14 mouse cellular contexts compared by ENCODE assay signal in genomic region chr11:118748622-118749021, GRCm38 (mm10).
DNase-seq lines count a peak whose midpoint lies in the region; ATAC-seq and TF ChIP-seq lines count a peak whose summit lies in the region.
"Had no signal": no experiment of that assay in that cellular context is flagged by ENCODE, and none has a peak within 500 bp of the region (broad histone marks: within the 10 kb centered on the region; RNA-seq: fewer than 3 reads in every experiment).

No protein-coding gene starts in this region.

- no peaks in the 10 kb centered on the region for H3K9me3 ChIP-seq in heart, postnatal 0 days (replicated peaks; ENCODE audit: control insufficient read depth, low read length)
- no peaks in the 10 kb centered on the region for H3K9me3 ChIP-seq in kidney, embryonic 15.5 days (replicated peaks)
- H3K9me3 ChIP-seq: embryonic facial prominence, embryonic 13.5 days; liver, embryonic 12.5 days had no signal

- H3K36me3 ChIP-seq in heart, postnatal 0 days (replicated peaks; ENCODE audit: control insufficient read depth, insufficient read depth, low read length) = no peaks in the 10 kb centered on the region
- no peaks in the 10 kb centered on the region for H3K36me3 ChIP-seq in kidney, embryonic 15.5 days
- H3K36me3 ChIP-seq: embryonic facial prominence, embryonic 13.5 days; liver, embryonic 12.5 days had no signal

- WGBS in heart, postnatal 0 days = 17% methylated on average over 10 of the region's 10 CpGs
- 66% methylated on average over 10 of the region's 10 CpGs for WGBS in kidney, embryonic 15.5 days

- H3K27me3 ChIP-seq in heart, postnatal 0 days (ENCODE audit: control insufficient read depth, insufficient read depth, low read length) = peaks cover 28% of the 10 kb centered on the region
- H3K27me3 ChIP-seq in kidney, embryonic 15.5 days = peaks cover 68% of the 10 kb centered on the region

- peaks cover 11% of the 10 kb centered on the region; the same call in 1 of the 2 replicates for H3K4me1 ChIP-seq in heart, postnatal 0 days (ENCODE audit: control insufficient read depth, insufficient read depth)
- peaks cover 14% of the 10 kb centered on the region for H3K4me1 ChIP-seq in kidney, embryonic 15.5 days

- no peak overlapping the region for H3K4me3 ChIP-seq in heart, postnatal 0 days (ENCODE audit: low read depth, low read length)
- no peak overlapping the region for H3K4me3 ChIP-seq in kidney, embryonic 15.5 days (replicated peaks)
- H3K4me3 ChIP-seq: embryonic facial prominence, embryonic 13.5 days; liver, embryonic 12.5 days had no signal

- peak; percentile 80 for DNase-seq in heart, postnatal 0 days (ENCODE audit: low spot score)
- no peak for DNase-seq in heart, postnatal 25 days (ENCODE audit: low spot score)
- peak; percentile 77 for DNase-seq in brain, adult 2 months (ENCODE audit: low read depth, low spot score)
- peak; percentile 75 for DNase-seq in heart, postnatal 4 days
- DNase-seq in adrenal gland, adult 2 months = no peak
- DNase-seq: kidney, postnatal 25 days; lung, postnatal 10 days; midbrain, embryonic 14.5 days had no signal

- no peak overlapping the region for H3K9ac ChIP-seq in heart, postnatal 0 days (replicated peaks; ENCODE audit: low read depth, low read length)
- H3K9ac ChIP-seq in kidney, embryonic 15.5 days = no peak overlapping the region
- H3K9ac ChIP-seq: embryonic facial prominence, embryonic 13.5 days; liver, embryonic 12.5 days had no signal

- no peak overlapping the region for H3K27ac ChIP-seq in heart, postnatal 0 days (ENCODE audit: low read depth)
- H3K27ac ChIP-seq in kidney, embryonic 15.5 days = no peak overlapping the region
- H3K27ac ChIP-seq: embryonic facial prominence, embryonic 13.5 days; liver, embryonic 12.5 days had no signal

- peak; percentile 97 for TF ChIP-seq EP300 in heart, postnatal 0 days (IDR thresholded peaks at IDR 0.05; ENCODE audit: low read depth)

- H3K4me2 ChIP-seq in heart, postnatal 0 days (ENCODE audit: low read depth, low read length) = no peak overlapping the region
- H3K4me2 ChIP-seq in kidney, embryonic 15.5 days = no peak overlapping the region
- H3K4me2 ChIP-seq: embryonic facial prominence, embryonic 13.5 days; liver, embryonic 12.5 days had no signal

- no peak for TF ChIP-seq CTCF in heart, postnatal 0 days (IDR thresholded peaks at IDR 0.05; ENCODE audit: low read depth)

- peak; percentile 89 for ATAC-seq in heart, postnatal 0 days (ENCODE audit: insufficient read depth, low read depth)
- peak; percentile 41 for ATAC-seq in CD4-positive, CD25-positive, alpha-beta regulatory T cell, adult 4 months
- ATAC-seq in megakaryocyte-erythroid progenitor cell, adult 5-6 weeks (replicated peaks; ENCODE audit: low FRiP score, low TSS enrichment, poor library complexity, severe bottlenecking) = no peak
- no peak for ATAC-seq in kidney, embryonic 15.5 days (replicated peaks; ENCODE audit: low FRiP score)
- ATAC-seq: inflammation-experienced regulatory T-cells, adult 6 months; liver, embryonic 12.5 days had no signal

- intact Hi-C loops in heart, postnatal 25 days (cut with DNase I) = no loop called here

Comparison
In these comparisons a context has a peak if more than half of its experiments do, and no peak if none do; other contexts are left out.
1. DNase-seq: peak in heart, postnatal 0 days (single experiment), brain, adult 2 months (single experiment) and heart, postnatal 4 days (single experiment); none in heart, postnatal 25 days (single experiment) and adrenal gland, adult 2 months (single experiment).
2. ATAC-seq: peak in heart, postnatal 0 days (single experiment) and CD4-positive, CD25-positive, alpha-beta regulatory T cell, adult 4 months (single experiment); none in megakaryocyte-erythroid progenitor cell, adult 5-6 weeks (single experiment) and kidney, embryonic 15.5 days (single experiment).